Mouse (Mus musculus): ENCODE data around the gene Sp6. TPM values are rescaled to one million over a fixed set of nuclear protein-coding genes. Genes with fewer than 3 reads are reported as not detected.

Sp6 gene
- total RNA-seq, 2 experiments from 2014 or later, result 0.42 TPM

DNA sequence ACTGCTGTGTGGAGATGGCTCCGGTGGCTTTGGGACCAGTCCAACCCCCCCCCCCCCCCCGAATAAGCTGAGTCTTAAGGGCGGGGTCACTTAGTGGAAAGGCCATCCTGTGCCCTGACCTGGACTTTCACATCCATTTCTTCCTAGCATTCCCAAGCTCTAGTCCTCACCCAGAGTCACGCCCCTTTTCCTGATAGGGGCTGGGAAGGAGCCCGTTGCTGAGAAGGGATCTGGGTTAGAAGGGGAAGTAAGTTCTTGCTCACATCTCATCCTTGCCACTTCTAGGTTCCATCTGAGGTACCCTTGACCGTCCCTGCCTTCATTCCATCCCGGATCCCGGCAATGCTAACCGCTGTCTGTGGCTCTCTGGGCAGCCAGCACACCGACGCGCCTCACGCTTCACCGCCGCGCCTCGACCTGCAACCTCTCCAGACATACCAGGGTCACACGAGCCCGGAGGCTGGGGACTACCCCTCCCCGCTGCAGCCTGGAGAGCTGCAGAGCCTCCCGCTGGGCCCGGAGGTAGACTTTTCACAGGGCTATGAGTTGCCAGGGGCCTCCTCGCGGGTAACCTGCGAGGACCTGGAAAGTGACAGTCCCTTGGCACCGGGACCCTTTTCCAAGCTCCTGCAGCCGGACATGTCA, 8.0 kb downstream of the Sp6 start:
- DNase-seq (ENCODE audit: low spot score in 2 of 2), result no peak

DNA sequence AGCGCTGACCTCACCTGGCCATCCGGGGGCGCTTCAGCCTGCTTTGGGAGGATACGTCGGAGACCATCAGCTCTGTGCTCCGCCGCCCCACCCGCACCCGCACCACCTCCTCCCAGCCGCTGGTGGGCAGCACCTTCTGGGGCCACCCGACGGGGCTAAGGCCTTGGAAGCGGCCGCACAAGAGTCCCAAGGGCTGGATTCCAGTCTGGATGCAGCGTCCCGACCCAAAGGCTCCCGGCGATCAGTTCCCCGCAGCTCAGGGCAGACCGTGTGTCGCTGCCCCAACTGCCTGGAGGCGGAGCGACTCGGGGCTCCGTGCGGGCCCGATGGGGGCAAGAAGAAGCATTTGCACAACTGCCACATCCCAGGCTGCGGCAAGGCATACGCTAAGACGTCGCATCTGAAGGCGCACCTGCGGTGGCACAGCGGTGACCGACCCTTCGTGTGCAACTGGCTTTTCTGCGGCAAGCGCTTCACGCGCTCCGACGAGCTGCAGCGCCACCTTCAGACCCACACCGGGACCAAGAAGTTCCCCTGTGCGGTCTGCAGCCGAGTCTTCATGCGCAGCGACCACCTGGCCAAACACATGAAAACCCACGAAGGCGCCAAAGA, 8.8 kb downstream of the Sp6 start:
- peak; percentile 50 for DNase-seq (ENCODE audit: low spot score in 2 of 2)

DNA sequence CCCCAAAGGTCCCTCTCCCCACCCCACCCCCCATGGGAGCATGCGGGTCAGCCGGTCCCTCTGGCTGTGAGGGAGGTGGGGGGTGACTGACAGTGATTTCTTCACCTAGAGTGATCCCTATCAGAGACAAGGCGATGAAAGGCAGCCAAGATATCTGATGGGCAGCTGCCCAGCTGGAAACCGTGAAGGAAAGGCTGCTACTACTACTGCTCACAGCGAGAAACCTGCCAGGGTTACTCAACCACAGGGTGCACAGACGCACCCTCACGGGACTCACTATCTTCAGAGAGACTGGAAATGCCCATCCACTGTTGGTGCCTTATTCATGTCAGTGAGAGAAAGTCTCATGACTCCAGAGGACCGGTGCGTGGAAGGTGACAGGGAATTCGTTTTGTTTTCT, 11.8 kb downstream of the Sp6 start:
- no peak for DNase-seq (ENCODE audit: low spot score in 2 of 2)

DNA sequence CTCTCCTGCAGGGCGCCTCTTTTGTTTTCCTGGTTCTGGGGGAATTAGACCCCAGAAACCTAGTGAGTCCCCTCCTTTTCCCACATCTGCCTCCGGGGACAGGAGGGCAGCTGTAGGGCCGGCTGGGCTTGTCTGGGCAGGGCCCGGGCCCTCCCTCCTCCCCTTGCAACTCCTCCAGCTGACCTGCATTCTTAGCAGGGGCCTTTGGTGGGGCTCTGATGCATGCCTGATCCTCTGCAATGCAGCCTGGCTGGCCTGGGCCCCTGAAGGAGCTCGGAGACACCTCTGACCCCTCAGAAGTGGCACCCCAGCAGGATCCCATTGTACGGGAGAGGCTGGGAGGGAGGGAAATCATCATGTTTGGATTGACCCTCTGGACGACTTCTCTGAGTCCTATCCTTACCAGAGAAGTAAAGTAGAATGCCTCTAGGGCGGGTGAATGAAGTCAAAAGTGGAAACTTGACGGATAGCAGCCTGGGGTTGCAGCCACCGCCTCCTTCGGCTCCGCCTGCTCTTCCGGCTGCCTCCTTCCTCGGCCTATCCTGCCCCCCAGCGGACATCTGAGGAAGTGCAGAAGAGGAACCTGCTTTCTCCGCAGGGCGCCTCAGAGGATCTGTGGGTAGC, 12.6 kb downstream of the Sp6 start:
- DNase-seq (ENCODE audit: low spot score in 2 of 2), result peak; percentile 67 to 77

DNA sequence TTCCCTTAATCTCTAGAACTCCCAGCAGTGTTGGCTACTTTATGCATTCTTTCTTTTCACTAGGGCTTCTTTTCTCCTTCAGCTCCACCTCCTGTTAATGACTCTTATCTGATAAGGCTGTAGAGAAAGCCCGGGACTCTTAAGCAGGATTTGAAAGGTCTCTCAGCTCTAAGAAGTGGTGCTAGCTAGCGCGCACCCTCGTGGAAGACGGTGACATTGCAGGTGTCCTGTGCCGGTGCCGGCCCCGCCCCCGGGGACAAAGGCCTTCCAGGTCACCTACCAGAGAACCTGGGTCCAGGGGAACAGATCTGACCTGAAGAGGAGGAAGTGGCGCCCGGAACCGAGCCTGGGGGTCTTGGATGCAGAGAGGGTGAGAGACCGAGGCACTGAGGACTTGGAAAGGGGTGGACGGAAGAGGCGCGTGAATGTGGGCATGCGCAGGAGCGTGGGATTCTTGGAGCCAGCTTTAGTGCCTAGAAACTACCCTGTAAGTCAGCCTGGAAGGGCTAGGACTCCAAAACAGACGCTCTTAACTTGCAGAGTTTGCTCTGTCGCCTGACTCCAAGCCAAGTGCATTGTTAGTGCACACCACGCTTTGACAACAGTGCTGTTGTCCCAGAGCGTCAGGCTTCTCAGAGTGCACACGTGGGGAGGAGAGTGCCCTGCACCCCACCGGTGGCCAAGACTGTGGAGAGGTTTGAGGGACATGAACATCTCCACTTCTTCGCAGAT, 16.7 kb downstream of the Sp6 start, which contains the start of gene Scrn2:
TSS of gene Scrn2 (plus strand) at position 253 of the 732 bp plus-strand sequence.
- DNase-seq (ENCODE audit: low spot score in 2 of 2), result peak; percentile 51 to 71

DNA sequence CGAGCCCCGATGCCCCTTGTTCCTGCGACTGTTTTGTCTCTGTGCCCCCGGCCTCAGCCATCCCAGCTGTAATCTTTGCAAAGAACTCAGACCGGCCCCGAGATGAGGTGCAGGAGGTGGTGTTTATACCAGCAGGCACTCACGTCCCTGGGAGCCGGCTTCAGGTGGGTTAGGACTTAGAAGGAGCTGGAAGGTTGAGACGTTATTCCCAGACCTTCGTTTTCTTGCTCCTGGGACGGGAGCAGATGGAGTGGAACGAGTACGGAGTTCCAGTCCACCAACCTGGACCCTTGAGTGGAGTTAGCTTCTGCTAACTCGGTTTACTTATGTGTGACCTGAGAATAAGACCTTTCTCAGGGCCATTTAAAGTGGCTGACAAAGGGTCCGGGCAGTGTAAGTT, 17.2 kb downstream of the Sp6 start:
- DNase-seq (ENCODE audit: low spot score in 2 of 2), result no peak

DNA sequence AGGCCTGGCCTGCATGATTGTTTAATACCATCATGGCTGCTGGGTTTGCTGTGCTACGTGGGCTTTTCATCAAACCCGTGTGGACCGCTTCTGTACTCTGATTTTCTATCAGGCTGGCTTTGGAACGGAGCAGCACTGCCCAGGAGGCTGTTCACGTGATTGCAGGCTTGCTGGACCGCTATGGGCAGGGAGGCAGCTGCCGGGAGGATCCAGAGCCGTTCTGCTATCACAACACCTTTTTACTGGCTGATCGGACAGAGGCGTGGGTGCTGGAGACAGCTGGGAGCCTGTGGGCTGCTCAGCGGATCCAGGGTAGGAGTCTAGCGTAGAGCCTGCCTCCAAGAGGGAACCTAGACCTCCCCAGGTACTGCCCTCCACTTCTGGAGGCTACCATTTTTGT, 18.8 kb downstream of the Sp6 start:
- DNase-seq (ENCODE audit: low spot score in 2 of 2), result no peak

DNA sequence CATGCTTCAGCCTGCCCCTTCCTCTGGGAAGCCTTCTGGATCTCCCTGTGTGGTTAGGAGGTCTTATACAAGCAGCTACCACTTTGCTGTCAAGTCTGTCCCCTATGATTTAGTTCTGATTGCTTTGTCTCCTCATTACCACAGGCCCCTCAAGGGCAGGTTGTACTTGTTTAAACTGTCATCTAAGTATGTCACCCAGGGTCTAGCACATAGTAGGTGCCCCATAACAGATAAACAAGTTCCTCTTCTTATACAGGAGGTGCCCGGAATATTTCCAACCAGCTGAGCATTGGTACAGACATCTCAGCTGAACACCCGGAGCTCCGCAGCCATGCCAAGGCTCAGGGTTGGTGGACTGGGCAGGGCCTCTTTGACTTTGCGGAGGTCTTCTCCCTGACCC, 19.3 kb downstream of the Sp6 start:
- no peak for DNase-seq (ENCODE audit: low spot score in 2 of 2)

DNA sequence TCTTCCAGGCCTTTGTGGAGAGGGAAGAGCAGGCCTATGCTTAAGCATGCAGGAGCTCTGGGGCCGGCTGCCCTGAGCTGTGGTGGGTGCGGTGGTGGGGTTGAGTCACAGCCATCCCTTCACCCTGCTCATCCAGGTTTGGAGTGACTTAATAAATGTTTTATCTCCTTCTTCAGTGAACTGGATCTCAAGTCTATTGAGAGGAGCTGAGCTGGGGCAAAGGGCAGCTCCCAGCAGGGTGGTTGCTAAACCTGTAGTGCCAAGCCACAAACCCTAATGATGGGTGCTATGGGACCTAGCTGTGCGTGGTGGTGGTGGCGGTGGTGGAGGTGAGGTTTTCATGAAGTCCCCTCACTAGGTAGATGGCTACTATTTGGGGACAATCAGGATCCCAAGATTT, 20.6 kb downstream of the Sp6 start:
- no peak for DNase-seq (ENCODE audit: low spot score in 2 of 2)

DNA sequence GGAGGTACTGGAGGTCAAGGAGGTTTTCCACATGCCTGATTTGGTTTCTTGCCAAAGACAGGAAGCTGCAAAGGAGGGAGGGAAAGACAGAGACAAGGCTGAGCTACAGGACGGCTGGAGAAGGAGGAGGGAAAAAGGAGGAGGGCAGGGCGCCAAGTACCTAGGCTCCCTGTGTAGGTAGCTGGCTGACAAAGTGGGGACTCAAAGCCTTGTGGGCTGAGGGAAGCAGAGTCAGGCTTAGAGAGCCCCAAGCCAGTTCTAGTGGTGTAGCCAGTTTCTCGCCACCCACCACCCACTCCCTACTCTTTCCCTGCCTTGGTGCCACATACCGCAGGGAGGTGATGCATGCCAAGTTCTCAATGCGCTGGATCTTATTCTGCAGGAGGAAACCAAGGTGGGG, 22.9 kb downstream of the Sp6 start:
- no peak for DNase-seq (ENCODE audit: low spot score in 2 of 2)

DNA sequence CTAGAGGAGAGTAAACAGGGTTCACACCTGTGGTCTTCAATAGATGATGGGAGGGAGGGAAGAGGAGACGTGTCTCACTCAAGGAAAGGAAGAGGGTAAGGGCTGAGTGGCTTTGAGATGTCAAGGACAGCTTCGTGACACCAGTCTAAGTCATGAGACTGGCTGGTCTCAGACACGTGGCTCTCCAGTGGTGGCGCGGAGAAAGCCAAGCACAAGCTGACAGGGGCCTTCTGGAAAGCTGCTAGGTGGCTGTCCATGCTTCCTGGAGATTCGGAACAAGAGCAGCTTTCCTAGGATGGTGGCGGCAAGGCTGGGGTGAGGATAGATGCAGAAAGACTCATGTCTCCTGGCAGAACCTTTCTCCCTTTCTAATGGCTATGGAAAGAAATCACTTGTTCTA, 25.7 kb downstream of the Sp6 start:
- no peak for DNase-seq (ENCODE audit: low spot score in 2 of 2)

DNA sequence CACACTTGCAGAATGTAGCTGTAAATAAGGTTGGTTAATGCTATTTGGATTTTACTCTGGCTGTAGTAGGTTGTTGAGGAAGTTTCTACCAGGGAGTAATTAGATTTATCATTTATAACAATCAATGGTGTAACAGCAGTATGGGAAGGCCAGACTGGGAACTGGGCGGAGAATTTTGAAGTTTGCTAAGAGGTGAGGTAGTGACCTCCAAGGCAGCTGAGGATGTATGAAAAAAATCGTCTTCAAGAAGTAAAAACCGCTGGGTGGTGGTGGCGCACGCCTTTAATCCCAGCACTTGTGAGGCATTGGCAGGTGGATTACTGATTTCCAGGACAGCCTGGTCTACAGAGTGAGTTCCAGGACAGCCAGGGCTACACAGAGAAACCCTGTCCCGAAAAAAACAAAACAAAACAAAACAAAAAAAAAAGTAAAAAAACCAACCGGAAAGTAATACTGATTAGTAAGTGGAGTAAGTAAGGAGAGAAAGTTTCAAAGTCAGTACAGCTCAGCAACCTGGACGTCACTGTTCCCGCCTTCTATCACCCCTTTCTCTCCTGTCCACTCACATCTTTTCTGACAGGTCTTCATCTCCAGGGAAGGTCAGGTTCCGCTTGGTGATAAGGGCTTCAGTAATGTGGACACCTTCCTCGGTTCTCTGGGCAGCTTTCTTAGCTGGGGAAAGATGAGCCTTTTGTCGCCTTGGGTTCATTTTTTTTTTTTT, 27.3 kb downstream of the Sp6 start:
- DNase-seq (ENCODE audit: low spot score in 2 of 2), result no peak

DNA sequence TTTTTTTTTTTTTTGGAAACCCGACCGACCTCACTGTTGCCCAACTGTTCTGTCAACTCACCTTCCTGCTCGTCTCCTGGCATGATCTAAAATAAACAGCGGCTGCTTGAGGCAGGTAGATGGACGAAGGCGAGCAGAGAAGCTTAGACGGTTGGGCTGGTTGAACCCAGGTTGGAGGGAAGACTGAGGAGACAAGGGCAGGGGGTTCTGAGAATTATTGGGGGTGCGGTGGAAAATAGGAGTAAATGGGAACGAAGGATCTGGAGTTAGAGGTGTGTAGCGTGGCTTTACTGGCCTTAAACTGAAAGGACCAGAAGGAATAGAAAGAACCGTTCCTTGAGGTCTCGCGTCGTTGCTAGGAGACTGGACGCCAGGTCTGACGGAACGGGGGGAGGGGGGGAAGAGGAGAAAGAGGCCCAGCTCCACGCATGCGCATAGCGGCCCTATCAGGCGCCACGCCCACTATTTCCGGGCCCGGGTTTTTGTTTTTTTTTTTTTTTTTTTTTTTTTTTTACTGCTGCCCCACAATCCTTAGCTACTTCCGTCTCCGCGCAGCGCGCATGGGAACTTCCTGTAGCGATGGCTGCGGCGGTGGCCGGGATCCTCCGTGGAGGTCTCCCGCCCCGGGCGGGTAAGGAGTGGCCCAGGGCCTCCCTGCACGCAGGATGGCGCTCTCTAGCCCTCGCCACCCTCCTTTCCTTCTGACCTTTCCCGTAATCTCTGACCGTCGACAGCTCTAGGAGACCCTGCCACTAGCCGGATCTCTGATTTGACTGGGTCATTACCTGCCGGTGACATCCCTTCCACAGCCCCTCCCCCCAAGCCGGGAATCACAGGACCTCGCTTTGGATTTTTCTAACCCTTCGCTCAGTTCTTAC, 28.1 kb downstream of the Sp6 start, which contains the start of the genes Lrrc46 and Mrpl10:
TSS of gene Lrrc46 (minus strand) at position 386 of the 878 bp plus-strand sequence.
TSS of gene Mrpl10 (plus strand) at position 539 of the 878 bp plus-strand sequence.
- peak; percentile 65 to 81 for DNase-seq (ENCODE audit: low spot score in 2 of 2)

DNA sequence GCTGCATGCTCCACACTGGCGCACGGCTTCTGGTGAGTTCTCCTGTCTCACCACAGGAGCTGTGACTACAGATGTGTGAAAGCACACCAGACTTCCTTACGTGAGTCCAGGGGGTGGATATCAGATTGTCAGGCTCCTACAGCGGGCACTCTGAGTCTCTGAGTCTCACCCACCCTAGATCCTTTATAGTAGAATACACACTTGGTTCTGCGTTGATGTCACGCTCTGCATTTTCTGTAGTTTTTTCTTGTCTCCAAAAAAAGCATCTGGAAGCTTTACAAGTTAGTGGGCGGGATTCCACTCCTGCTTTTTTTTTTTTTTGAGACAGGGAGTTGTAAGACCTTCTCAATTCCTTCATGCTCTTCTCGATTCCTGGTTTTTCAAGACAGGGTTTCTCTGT, 31.7 kb downstream of the Sp6 start:
- DNase-seq (ENCODE audit: low spot score in 2 of 2), result no peak

DNA sequence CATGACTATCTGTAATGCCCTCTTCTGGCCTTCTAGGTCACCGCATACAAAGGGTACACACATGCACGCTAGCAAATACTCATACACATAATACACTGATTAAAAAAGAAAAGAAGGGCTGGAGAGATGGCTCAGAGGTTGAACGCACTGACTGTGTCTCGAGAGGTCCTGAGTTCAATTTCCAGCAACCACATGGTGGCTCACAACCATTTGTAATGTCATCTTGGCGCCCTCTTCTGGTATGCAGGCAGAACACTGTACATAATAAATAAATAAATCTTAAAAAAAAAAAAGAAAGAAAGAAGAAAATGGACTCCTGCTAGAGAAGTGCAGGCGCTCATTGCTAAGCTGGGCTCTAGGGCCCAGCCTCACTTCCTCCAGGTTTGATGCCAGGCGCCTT, 32.7 kb downstream of the Sp6 start:
- no peak for DNase-seq (ENCODE audit: low spot score in 2 of 2)

DNA sequence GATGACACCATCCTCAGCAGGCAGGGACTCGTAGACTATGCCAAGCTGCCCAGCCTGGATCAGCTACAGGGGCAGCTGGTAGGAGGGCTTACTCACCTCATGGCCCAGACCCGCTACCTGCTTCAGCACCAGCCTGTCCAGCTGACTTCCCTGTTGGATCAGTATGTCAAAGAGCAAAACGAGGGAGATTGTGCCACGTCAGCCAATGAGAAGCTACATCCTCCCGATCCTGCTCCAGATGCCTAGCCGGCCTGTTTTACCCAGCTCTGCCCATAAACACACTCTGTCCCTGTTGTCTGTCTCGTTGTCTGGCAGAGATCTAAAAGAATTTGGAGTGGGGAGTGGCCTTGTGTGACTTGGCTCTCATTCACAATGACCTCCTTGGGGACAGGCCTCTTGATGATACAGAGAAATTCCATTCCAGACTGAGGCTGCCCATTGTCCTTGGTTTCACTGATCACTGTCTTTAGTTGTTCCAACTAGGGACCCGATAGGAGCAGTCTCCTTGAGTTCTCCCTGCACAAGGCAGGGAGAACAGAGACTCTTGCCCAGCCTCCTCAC, 35.0 kb downstream of the Sp6 start:
- peak in 1 of 2 experiments; percentile 18 for DNase-seq (ENCODE audit: low spot score in 2 of 2)

DNA sequence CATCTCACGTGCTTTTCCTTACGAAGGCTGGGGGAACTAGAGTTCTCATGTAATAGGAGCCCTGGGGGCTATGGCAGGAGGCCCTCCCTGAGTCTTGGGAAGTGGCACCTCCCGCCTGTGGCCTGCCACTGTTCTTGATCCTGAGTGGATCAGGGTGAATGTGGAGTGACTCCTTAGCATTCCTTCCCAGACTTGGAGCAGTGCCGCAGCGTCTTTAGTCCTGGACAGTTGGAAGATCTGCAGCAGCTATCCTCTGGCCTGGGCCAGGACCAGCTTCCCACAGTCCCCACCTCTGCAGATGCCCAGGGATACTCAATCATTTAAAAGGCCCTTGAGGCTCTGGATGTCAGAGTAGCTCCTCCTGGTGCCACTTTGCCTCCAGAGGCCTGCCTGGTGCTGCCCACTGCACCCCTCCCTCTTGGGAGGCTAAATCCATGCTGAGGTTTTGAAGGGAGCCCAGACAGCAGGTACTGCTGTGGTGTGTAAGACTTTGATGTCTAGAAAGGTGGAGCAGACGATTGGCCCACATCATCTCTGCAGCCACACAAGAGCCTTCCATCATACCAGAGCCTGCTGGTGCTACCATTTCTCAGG, 36.4 kb downstream of the Sp6 start:
- DNase-seq (ENCODE audit: low spot score in 2 of 2), result no peak

DNA sequence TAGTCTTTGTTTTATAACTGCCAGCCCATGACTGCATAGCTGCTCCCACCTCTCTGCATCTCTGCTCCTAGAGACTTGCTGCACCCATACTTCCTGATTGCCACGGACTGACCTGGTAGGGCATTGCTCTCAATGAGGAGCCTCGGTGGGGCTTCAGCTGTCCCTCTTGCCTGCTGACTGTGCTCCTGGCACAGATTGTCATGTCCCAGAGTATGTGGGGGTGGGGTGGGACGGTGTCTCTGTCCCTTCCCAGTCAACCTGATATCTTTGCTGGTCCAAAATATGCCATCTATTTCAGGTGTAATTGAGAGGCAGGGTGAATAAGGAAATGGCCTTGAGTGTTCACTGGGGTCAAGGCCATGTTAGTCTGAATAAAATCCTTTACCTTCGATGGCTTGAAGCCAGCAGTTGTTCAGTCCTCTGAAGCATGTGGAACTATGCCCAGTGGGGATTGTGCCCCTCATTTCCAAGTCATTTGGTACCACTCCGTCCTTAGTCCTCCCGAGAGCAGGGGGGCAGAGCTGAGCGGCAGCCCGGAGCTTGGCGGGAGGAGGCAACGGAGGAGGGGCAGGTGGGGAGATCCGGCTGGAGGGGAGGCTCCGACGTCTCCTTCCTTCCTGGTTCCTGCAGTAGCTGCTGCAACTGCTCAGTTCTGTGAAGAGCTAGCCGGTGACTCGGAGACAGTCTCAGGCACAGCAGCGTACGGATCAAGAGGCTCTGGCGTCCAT, 37.2 kb downstream of the Sp6 start, which contains the start of gene Osbpl7:
TSS of gene Osbpl7 (plus strand) at position 413 of the 728 bp plus-strand sequence.
- DNase-seq (ENCODE audit: low spot score in 2 of 2), result peak; percentile 50 to 63
